Mouse (Mus musculus) gastrocnemius, adult 2 months (tissue): Measurements from ENCODE around the gene Ptgis. TPM values are rescaled to one million over a fixed set of nuclear protein-coding genes. Genes with fewer than 3 reads are reported as not detected.

Source experiments
- DNase-seq: peaks from one replicate; pipeline ENCODE4 v3.0.0; 2022
- H3K27ac ChIP-seq: fragments of 200-600 bp; 2 replicates; pipeline ENCODE4 v1.8.1; 2022; ENCODE audit warnings: mild to moderate bottlenecking
- H3K4me3 ChIP-seq: fragments of 200-600 bp; 2 replicates; pipeline ENCODE4 v1.8.1; 2022; ENCODE audit warnings: mild to moderate bottlenecking, moderate library complexity
- CTCF ChIP-seq: fragments of 200-600 bp; IDR thresholded peaks from 2 replicates; pipeline ENCODE4 v1.8.1; 2022; ENCODE audit warnings: antibody characterized with exemption, mild to moderate bottlenecking, moderate library complexity
- intact Hi-C: fragments of 180-260 bp; cut with DNase I; formaldehyde crosslinking; loops from one replicate; pipeline ENCODE4 v1.15.1; 2025
- total RNA-seq, 2 experiments: library from RNA; stranded (reverse); gene quantifications; 2 replicates each; pipeline ENCODE4 v1.2.3; 2021

Ptgis gene
- total RNA-seq, 2 experiments from 2014 or later = 1.7 to 5.2 TPM

DNA sequence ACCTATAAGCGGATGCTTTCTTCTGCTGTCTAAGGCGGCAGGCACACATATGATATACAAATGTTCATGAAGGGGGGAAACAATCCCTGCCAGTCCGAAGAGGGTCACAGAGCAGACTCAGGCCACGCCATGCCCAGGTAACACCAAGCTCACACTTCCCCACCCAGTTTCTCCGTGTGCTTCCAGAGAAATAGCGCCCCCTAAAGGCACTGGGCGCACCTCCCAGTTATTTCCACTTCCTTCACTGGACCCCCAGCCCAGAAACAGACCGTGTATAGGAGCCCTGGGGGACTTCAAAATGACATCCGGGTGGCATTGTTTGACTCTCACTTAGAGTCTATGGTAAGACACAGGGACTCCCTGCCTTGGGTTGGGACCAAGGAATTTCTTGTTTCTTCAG, 3.2 kb downstream of the Ptgis start:
- Histone ChIP-seq H3K27ac (peak overlapping the region; percentile 76), H3K4me3 (no peak overlapping the region)
- peak; percentile 10; the same call in 1 of the 2 replicates for TF ChIP-seq CTCF
- DNase-seq = no peak
- intact Hi-C loops = no loop called here

- H3K4me3 ChIP-seq = no peak overlapping the region
- peak overlapping the region; percentile 76 for H3K27ac ChIP-seq
- intact Hi-C loops = no loop called here
- TF ChIP-seq CTCF = no peak
- no peak for DNase-seq
These were observed 4.2 kb downstream of the Ptgis start for GRCm38 (mm10) chr2:167236174-167236573.

GRCm38 (mm10) chr2:167235338-167236018, 4.9 kb downstream of the Ptgis start:
- DNase-seq = peak; percentile 40
- intact Hi-C loops = no loop called here
- no peak overlapping the region; the same call in 1 of the 2 replicates for H3K4me3 ChIP-seq
- H3K27ac ChIP-seq = peak overlapping the region; percentile 76
- no peak for TF ChIP-seq CTCF

GRCm38 (mm10) chr2:167233771-167234170, 6.6 kb downstream of the Ptgis start:
- no peak overlapping the region for H3K4me3 ChIP-seq
- intact Hi-C loops = no loop called here
- TF ChIP-seq CTCF = no peak
- no peak for DNase-seq
- H3K27ac ChIP-seq = peak overlapping the region; percentile 76

GRCm38 (mm10) chr2:167233009-167233335, 7.4 kb downstream of the Ptgis start:
- H3K4me3 ChIP-seq = no peak overlapping the region
- H3K27ac ChIP-seq = peak overlapping the region; percentile 76
- no peak for DNase-seq
- TF ChIP-seq CTCF = no peak
- intact Hi-C loops = no loop called here

DNA sequence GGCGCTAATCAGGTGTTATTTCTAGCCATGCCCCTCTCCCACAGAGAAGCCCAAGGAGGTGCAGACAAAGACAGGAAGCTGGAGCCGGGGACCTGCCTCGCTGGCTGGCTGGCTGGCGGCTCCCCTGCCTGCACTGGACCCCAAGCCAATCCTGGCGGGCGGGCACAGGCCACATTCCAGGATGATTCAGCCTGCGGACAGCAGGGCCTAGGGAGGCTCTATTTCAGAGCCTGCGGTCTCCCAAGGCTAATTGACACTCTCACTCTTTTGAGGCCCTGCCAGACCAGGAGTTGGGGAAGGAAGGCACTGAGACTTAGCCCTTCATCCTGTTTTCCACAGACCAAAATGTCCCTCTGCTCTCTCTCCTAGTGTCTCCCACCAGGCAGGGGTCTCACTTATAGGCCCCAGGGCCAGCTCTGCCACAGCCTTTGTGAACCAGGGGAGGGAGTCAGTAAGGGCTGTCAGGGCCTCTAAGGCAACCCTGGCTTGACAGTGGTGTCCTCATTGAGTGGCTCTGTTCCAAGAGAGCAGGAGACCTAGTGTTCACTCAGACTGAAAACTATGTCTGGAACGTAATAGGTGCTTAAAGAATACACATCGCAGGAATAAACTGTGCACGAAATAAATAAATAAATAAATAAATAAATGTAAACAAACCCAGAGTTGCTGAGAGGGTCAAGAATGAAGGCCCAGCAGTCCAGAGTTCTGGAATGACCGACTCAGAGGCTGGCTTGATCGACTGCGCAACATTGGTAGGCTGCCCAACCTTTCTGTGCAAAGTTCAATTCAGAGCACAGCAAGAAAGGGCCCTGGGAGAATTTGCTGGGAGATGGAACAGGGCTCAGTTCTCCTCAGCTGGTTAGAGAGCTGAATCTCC, 8.0 kb downstream of the Ptgis start:
- peak; percentile 85 for DNase-seq
- H3K27ac ChIP-seq = peak overlapping the region; percentile 76
- no peak for TF ChIP-seq CTCF
- intact Hi-C loops = no loop called here
- no peak overlapping the region for H3K4me3 ChIP-seq

- TF ChIP-seq CTCF = no peak
- Histone ChIP-seq H3K27ac (no peak overlapping the region), H3K4me3 (no peak overlapping the region)
- no peak for DNase-seq
- intact Hi-C loops = no loop called here
These were observed 9.8 kb downstream of the Ptgis start for GRCm38 (mm10) chr2:167230554-167230953.

- H3K27ac ChIP-seq = peak overlapping the region; percentile 46
- H3K4me3 ChIP-seq = no peak overlapping the region
- DNase-seq = no peak
- TF ChIP-seq CTCF = no peak
- intact Hi-C loops = loop anchor here (5.0 kb wide), 1 partner anchor 237 kb away; no protein-coding TSS in a partner anchor
These were observed 15.5 kb downstream of the Ptgis start for GRCm38 (mm10) chr2:167224937-167225336.

DNA sequence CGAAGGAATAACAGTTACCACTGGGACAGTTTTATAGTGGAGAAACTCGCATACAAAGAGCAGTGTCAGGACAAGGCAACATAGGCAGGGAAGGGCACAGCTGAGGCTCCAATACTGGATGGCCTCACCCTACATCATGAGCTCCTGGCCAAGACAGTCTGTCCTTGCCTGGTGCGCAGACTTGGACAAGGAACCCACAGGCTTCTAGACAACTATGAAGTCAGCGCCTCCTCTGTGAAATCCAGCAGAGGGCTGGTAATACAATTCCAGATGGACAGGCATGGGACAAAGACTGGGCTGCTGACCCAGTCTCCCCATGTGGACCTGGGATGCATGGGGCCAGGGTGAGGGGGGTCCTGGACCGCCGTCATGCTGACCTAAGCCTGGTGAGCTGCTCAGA, 16.2 kb downstream of the Ptgis start:
- TF ChIP-seq CTCF = no peak
- Histone ChIP-seq H3K27ac (peak overlapping the region; percentile 46), H3K4me3 (no peak overlapping the region)
- DNase-seq = peak; percentile 54
- intact Hi-C loops = loop anchor here (5.0 kb wide), 1 partner anchor 238 kb away; no protein-coding TSS in a partner anchor

DNA sequence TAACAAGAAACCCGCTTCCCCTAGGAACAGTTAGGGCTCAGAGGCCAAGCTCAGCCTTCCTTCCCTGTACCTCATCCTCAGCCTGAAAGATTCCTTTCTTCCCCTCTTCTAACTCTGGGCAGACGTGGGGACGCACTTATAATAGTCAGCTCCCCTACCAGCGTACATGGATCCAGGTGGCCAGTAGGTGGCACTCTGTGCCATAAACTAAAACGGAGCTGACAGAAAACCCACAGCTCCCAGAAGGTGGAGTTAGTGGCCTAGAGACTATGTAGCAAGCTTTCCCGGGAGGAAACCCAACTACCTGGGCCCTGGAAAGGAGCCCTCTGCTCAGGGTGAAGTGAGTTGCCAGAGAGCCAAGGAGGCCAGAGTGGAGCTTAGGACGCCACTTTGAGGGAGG, 18.3 kb downstream of the Ptgis start:
- H3K4me3 ChIP-seq = no peak overlapping the region
- 0 out of 2 replicates have a peak overlapping the region, but pooled peaks have one; percentile 8 for H3K27ac ChIP-seq
- TF ChIP-seq CTCF = peak; percentile 91
- intact Hi-C loops = loop anchor here (1.0 to 5.0 kb wide), 3 partner anchors 57 to 240 kb away; no protein-coding TSS in a partner anchor
- DNase-seq = peak; percentile 84

- no peak for TF ChIP-seq CTCF
- Histone ChIP-seq H3K4me3 (no peak overlapping the region), H3K27ac (no peak overlapping the region)
- intact Hi-C loops = loop anchor here (5.0 kb wide), 1 partner anchor 241 kb away; no protein-coding TSS in a partner anchor
- no peak for DNase-seq
These were observed 19.1 kb downstream of the Ptgis start for GRCm38 (mm10) chr2:167221159-167221845.

DNA sequence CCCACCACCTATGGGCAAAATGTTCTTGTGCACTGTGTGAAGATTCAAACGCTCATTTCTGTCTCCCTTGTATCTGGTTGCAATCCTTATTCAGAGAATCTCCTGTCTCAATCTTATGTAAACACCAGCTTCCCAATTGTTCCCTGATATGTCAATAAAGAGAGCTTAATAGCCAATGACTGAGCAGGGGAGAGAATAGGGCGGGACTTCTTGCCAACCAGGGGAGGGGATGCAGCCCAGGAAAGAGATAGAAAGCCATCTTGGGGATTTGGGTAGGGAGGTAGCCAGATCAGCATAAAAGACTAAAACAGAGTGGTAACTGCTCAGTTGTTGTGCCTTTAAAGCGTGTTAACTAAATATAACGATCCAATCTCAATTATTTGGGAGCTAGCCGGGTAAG, 19.7 kb downstream of the Ptgis start:
- Histone ChIP-seq H3K27ac (no peak overlapping the region), H3K4me3 (no peak overlapping the region)
- no peak for DNase-seq
- intact Hi-C loops = loop anchor here (5.0 kb wide), 1 partner anchor 242 kb away; no protein-coding TSS in a partner anchor
- TF ChIP-seq CTCF = no peak
